Mouse (Mus musculus) spleen, adult 2 months (tissue): Measurements from ENCODE around the gene Dact1.

Experiments used
- CTCF ChIP-seq: fragments of 200-500 bp; IDR thresholded peaks from 2 replicates; pipeline ENCODE4 v1.5.1; 2011; ENCODE audit warnings: mild to moderate bottlenecking, inconsistent platforms; ENCODE audit not compliant: insufficient read depth, insufficient read length, insufficient replicate concordance; ENCODE audit errors: extremely low read depth
- POLR2A ChIP-seq: fragments of 200-500 bp; IDR thresholded peaks from 2 replicates; pipeline ENCODE4 v1.6.1; 2011; ENCODE audit warnings: low read depth, low read length, inconsistent platforms

- TF ChIP-seq POLR2A (no peak), CTCF (no peak)
Measured at GRCm38 (mm10) chr12:71365208-71365607, 55.5 kb downstream of the Dact1 start.
